Mouse (Mus musculus) left cerebral cortex, adult 9 months (tissue): ENCODE results near the gene Bmp10.
"Not testable (repeated sequence)": the region's sequence is repeated elsewhere in the genome, so short reads cannot be mapped to it uniquely, and the experiment has no call there.

Experiments used
- DNase-seq, 2 experiments: peaks; one replicate each; pipeline ENCODE4 v3.0.0; 2022; ENCODE audit warnings: low spot score in 2 of 2

Gene Bmp10

GRCm38 (mm10) chr6:87447217-87447616 lies 18.4 kb downstream of the Bmp10 start:
- no peak for DNase-seq

DNA sequence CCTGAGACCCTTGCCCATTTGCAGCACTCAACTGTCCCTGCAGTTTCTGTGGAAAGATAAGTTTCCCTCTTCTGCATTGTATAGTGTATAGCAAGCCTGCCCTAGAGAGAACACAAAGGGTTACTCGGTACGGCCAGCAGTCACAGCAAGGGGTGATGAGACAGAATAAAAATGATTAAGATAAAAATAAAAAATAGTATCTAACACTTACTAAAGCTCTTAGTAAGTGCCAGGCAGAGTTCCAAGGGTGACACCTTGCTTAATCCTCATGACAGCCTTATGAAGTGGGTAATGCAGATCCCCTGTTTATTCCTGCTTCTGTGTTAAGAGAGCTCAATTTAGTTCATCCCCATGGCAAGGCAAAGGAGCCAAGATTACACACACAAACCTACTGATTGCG lies 20.7 kb downstream of the Bmp10 start:
- DNase-seq: no peak

GRCm38 (mm10) chr6:87451016-87451415 lies 22.2 kb downstream of the Bmp10 start:
- peak in 1 of 2 experiments; percentile 25 for DNase-seq

- no peak for DNase-seq
These were observed 23.0 kb downstream of the Bmp10 start for GRCm38 (mm10) chr6:87451771-87452170.

DNA sequence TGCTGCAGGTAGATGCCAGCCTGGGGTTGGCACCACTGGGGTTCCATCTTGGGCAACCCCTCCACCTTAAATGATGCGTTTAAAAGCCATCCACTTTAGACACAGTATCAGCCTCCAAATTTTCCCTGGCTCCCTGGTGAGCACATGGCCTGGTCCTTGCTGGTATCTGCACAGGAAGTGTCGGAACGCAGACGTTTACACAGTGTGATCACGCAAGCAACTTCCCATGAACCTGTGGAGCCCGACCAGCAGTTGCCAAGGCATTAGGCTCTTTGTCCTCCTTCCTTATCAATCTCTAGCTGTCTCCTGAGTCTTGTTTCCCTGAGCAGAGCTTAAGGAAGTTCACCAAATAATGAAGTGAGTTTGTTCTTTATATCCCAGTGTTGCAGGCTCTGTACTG lies 26.7 kb downstream of the Bmp10 start:
- no peak for DNase-seq

DNA sequence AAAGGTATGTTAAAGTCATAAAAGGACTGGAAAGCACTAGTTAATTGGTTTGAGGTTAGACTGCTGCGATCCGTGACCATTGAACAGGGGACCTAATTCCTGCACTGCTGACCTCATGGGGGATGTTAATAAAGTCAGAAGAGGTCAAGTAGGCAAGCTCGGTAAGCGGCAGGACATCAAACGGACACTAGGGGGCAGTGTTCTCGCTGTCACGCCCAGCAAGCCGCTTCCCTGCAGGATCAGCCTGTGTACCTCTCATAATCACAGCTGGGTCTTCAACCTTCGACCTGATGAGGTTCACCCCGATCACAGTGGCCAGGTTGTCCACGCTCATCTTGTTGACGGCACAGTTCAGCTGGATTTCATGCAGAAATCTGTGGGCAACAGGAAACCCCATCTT lies 37.4 kb downstream of the Bmp10 start:
- DNase-seq: peak; percentile 10 to 65

GRCm38 (mm10) chr6:87467373-87467772 lies 38.6 kb downstream of the Bmp10 start:
- DNase-seq: no peak

DNA sequence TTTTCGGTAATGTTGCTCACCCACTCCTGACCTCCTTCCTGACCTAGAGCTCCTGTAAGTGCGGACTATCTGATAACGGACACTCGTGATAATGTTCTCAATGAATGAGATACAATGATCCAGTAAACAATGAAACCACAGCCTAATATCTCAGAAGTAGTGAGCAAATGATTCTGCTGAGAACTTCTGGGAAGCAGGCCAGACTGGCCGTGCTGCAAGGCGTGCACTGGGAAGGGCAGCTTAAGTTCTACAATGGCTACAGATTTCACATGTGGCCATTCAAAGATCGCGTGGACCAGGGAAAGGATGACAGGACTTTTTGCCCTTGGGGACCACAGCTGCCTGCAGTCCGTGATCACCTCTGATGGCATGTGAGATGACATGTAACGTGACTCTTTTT lies 39.6 kb downstream of the Bmp10 start:
- DNase-seq: no peak

DNA sequence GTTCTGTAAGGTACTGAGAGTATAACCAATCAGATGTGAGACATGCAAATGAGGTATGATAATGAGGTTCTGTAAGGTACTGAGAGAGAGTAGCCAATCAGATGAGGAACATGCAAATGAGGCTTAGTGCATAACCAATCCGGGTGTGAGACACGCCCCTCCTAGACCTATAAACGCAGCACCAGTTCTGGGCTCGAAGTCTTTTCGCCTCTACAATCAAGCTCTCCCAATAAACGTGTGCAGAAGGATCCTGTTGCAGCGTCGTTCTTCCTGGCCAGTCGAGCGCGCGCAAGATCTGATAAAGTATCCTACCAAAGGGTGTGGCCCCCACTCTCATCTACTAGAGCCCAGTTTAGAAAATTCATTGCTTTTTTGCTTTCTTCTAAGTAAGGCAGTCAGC lies 41.3 kb downstream of the Bmp10 start:
- DNase-seq: not testable (repeated sequence)

DNA sequence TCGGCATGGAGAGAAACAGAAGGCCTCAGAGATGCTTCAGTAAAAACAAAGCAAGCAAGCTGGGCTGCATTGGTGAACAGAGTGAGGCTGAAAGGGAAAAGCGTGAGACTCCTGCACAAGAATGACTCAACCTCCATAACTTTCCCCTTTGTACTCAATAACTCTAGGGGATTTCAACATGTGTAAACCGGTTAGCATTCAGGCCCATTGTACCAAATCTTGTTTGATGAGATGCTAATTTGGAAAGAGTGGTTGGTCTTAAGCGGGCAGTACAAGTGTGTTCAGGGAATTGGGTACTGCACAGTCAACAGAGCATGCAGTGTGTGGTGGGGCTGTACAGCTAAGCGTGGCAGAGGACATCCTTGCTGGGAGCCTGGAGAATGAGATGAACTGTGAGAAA lies 46.4 kb downstream of the Bmp10 start:
- DNase-seq: no peak

DNA sequence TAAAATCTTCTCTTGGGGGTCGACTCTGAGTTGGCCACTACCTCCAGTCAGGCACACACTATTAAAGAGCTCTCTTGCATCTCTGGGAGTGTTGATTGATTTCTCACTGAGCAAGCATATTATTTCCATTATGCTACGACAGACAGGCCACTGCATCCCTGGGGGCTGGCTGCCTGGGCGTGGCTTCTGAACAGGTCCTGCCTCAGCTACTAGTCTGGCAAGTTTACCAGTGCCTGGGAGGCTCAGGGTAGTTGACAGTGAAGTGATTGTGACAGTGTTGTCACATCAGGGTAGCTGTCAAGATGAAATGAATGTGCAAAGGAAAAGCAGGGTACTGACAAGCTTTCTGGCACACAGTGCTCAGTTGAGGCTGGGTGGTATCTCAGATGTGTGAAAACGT lies 50.1 kb downstream of the Bmp10 start:
- DNase-seq: no peak

DNA sequence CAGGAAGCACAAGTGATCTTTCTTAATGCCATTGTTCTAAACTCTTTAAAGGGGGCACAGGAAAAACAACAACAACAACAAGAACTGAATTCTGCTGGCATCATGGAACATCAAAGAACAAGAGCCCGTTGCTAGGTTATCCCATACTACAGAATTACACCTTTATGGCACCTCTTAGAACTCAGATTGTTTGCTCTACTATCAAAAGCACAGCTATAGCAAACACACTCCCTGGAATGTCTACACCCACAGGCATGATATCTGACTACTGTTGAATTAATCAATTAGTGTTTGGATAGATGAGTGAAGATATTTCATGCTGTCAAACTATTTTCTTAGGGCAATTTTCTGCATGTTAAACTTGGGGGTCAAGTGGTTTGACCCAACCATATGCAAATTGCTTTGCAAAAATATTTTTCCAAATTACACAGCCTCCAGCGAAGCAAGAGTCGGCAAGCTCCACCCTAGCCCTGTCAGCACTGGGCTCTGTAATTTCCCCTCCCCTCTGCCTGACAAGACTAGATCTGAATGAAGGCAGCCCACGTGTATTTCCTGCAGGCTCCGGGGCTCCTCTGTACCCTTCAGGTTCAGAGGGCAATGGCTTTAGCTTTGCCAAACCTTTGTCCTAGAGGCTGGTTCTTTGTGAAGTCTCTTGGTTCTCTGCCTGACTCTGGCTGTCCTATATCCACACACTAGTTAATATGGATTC lies 50.7 kb downstream of the Bmp10 start:
- DNase-seq: no peak

DNA sequence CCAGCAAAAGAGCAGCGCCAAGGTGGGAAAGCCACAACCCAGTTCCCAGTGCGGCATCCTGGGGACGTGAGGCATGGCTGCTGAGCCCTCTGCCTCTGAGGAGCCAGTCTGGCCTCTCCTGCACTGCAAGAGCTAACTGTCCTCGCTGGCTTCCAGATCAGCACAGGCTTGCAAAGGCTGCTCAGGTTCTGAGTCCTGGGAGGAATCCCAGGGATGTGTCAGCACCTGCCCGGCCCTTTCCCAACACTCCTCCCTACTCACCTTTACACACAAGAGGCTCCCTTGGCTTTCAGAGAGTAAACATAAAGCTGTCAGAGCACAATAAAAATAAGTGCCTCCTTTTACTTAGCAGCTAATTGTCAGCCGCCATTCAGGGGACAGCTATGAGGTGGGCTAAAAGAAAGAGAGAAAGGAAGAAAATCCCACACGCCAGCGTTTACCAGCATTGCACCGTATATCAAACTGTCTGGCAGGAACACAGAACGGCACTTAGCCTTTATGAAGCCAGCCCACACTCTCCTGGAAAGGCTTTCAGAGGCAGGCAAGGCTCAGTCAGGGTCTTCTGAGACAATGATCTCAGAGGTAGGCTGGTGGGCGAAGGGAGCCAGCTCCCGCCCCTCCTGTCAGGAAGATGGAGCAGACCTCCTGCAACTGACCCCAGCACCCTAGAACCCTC lies 54.6 kb downstream of the Bmp10 start:
- DNase-seq: no peak

DNA sequence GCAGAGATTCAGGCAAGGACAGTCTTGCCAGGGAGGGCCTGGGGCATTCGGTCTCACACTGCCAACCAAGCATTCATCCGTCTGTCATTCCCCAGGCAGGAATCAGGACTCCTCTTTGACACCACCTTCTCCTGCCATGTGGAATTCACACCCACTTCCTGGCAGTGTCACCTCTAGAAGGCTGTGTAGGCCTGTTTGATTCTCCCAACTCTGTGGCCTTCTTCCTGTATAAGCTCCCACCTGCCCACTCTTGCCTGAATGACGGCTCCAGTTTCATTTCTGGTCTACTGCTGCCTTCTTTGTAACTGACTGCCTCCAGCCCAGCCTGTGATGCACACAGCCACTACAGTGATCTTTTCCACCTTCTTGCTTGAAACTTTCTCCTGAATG lies 55.1 kb downstream of the Bmp10 start:
- no peak for DNase-seq

DNA sequence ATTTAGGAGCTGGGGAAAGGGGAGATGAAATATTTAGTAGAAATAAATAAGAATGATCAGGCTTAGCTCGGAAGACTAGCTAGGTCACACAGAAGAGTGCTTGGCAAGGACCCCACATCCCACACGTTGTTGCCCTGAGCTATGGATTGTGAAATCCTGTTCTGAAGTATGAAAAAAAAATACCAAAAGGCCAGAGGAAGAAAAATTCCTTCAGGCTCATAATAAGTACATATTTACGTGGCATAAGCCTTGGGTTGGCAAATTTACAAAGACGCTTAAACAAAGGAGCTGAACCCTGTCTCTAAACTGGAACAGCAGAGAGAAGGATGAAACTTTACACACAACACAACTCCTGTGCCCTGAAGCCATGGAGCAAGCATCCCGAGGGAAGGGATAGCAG lies 56.0 kb downstream of the Bmp10 start:
- DNase-seq: no peak
